Mouse (Mus musculus) ovary, adult 18-20 months (tissue): ENCODE data around the gene Tmem192.
"Not testable (repeated sequence)": the region's sequence is repeated elsewhere in the genome, so short reads cannot be mapped to it uniquely, and the experiment has no call there.

Experiments used
- DNase-seq: peaks from one replicate; pipeline ENCODE4 v3.0.0; 2022; ENCODE audit warnings: low spot score, mixed read lengths

Gene Tmem192

DNA sequence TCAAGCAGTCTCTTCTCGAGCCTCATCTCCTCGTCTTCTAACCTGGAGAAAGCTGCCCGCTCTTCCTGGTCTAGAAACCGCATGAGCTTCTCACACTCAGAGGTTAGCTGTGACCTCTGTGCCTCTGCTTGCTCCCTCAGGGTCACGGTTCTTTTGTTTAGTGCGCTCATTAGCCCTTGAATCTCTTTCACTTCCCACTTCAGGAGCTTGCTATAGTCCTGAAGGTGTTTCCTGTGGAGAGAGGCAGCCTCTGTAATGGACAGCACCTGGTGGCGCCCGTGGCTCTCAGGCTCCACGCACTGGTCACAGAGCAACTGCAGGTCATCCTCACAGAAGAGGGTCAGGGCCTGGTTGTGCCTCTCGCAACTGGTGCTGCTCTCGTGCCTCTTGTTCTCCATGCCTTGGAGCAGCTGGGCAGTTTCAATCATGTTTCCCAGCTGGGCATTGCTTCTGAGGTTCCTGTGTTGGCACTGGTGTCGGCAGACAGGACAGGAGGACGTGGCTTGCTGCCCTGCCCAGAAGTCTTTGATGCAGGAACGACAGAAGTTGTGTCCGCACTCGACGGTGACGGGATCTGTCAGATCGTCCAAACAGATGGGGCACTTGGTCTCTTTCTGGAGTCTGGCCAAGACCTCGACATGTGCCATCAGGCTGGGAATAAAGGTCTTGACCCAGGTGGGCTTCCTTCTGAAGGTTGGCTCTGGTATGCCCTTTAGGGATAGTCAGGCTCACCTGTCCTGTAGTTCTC, 36.3 kb downstream of the Tmem192 start:
- DNase-seq, result no peak

DNA sequence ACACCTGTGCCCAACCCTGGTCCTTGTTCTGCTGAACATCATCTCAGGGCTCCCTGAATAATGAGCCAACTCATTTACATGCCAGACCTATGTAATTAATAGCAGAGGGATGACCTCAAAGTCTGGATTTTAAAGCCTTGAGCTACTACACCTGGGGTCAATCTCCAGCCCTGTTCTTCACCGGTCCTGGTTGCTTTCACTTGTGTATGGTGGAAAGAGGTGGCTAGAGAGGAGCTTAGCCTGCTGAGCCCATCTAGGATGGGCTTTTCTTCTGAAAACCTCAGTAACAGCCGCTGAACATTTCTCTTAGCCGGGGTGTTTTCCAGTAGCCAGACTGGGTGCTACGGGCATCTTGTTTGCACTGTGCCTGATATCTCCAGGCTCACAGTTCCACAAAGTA, 40.7 kb downstream of the Tmem192 start, which contains the start of gene Trim75:
Trim75 (minus strand) TSS at position 101 of the 400 bp plus-strand sequence.
- DNase-seq, result no peak

DNA sequence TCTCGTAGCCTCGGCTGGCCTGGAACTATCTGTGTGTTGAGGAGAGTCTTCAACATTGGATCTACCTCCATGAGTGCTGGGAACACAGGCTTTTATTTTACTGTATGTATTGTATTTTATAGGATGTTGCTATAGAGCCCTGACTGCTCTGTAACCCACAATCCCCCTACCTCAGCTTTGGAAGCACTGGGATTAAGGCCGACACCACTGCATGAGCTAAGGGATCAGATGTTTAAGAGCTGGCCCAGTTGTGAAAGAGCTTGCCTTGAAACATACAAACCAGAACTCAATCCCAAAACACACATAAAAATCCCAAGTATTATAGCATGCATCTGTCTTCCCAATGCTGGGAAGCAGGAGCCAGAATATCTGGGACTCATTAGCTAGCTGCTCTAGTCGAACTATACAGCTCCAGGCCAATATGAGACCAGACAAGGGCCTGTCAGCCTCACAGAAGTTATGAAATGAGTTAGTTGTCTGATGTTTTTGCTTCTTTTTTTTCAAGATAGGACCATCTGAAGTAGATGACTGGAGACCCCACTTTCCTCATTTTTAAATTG, 51.9 kb downstream of the Tmem192 start:
- DNase-seq, result no peak

DNA sequence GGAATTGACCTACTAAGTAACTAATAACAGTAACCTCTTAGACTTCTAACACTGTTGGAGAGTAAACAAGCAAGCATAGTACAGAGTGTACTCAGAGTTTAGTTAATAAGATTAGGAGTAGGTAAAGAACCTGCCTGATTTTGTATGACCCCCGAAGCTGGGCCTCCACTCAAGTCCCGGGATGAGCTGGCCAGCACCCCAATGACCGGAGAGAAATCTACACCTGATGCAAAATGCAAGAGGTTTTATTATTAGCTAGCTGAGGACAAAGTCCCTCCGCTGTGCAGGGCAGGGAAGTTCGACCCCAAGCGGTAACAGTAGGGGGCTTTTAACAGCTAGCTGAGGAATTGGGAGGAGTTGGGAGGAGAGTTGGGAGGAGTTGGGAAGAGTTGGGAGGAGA, 60.6 kb downstream of the Tmem192 start:
- DNase-seq, result not testable (repeated sequence)

DNA sequence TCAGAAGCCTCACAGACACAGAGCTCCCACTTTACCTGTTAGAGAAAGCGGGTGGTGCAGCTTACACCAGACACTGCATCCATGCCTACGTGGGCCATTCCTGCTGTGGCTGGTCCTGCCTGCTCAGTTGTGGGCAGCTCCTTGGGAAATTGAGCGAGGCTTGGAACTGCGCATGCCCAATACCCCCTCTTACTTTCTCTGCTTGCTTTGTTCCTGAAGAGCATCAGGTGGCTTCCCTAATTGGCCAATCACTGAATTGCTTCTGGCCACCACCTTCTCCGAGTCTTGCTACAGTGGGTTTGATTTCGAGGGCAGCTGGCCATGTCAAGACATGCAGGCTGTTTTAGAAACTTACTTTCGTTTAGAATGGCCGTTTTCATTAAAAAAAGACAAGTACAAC, 71.4 kb downstream of the Tmem192 start, which contains the start of the genes Trim61 and Trim60:
Trim61 (minus strand) TSS at position 101 of the 400 bp plus-strand sequence.
Trim60 (minus strand) TSS at position 162 of the 400 bp plus-strand sequence.
- DNase-seq, result no peak
